Mouse (Mus musculus) right cerebral cortex, adult 2 months (tissue): ENCODE results near the gene Ulk4.

Experiments used
- DNase-seq, 2 experiments: peaks; one replicate each; pipeline ENCODE4 v3.0.0; 2021 to 2022; ENCODE audit warnings: low spot score in 2 of 2

Ulk4 gene

GRCm38 (mm10) chr9:121277118-121278060 is at the start of gene Ulk4:
Ulk4 (minus strand) TSS chr9:121277197.
- DNase-seq, result peak; percentile 92 to 98

GRCm38 (mm10) chr9:121322034-121322433 is 45.0 kb upstream of the Ulk4 start:
- DNase-seq, result no peak

- no peak for DNase-seq
Observed at GRCm38 (mm10) chr9:121321118-121321517, 44.1 kb upstream of the Ulk4 start.

GRCm38 (mm10) chr9:121320433-121320832 is 43.4 kb upstream of the Ulk4 start:
- no peak for DNase-seq

- DNase-seq, result peak; percentile 51 to 52
Observed at GRCm38 (mm10) chr9:121319323-121319966, 42.4 kb upstream of the Ulk4 start.

GRCm38 (mm10) chr9:121316621-121317405 is 39.8 kb upstream of the Ulk4 start:
- no peak for DNase-seq

GRCm38 (mm10) chr9:121315901-121316595 is 39.1 kb upstream of the Ulk4 start:
- no peak for DNase-seq

GRCm38 (mm10) chr9:121314541-121315152 is 37.6 kb upstream of the Ulk4 start:
- DNase-seq, result no peak

GRCm38 (mm10) chr9:121313656-121314374 is 36.8 kb upstream of the Ulk4 start:
- DNase-seq, result peak; percentile 45 to 56

GRCm38 (mm10) chr9:121312237-121312891 is 35.4 kb upstream of the Ulk4 start:
- DNase-seq, result no peak

GRCm38 (mm10) chr9:121311846-121312236 is 34.8 kb upstream of the Ulk4 start:
- DNase-seq, result no peak

- no peak for DNase-seq
Observed at GRCm38 (mm10) chr9:121310501-121310900, 33.5 kb upstream of the Ulk4 start.

- no peak for DNase-seq
Observed at GRCm38 (mm10) chr9:121309287-121309686, 32.3 kb upstream of the Ulk4 start.

- no peak for DNase-seq
Observed at GRCm38 (mm10) chr9:121305456-121305855, 28.5 kb upstream of the Ulk4 start.

- no peak for DNase-seq
Observed at GRCm38 (mm10) chr9:121304520-121304919, 27.5 kb upstream of the Ulk4 start.

- no peak for DNase-seq
Observed at GRCm38 (mm10) chr9:121303748-121304147, 26.8 kb upstream of the Ulk4 start.

GRCm38 (mm10) chr9:121303086-121303485 is 26.1 kb upstream of the Ulk4 start:
- DNase-seq, result no peak

- DNase-seq, result no peak
Observed at GRCm38 (mm10) chr9:121302543-121302942, 25.5 kb upstream of the Ulk4 start.

GRCm38 (mm10) chr9:121301041-121301920 is 24.3 kb upstream of the Ulk4 start:
- DNase-seq, result no peak
